Mouse (Mus musculus): Measurements from ENCODE around the gene Aurkb.
A peak's percentile ranks its signal among the peaks of the same experiment; 100 is the strongest.

DNA sequence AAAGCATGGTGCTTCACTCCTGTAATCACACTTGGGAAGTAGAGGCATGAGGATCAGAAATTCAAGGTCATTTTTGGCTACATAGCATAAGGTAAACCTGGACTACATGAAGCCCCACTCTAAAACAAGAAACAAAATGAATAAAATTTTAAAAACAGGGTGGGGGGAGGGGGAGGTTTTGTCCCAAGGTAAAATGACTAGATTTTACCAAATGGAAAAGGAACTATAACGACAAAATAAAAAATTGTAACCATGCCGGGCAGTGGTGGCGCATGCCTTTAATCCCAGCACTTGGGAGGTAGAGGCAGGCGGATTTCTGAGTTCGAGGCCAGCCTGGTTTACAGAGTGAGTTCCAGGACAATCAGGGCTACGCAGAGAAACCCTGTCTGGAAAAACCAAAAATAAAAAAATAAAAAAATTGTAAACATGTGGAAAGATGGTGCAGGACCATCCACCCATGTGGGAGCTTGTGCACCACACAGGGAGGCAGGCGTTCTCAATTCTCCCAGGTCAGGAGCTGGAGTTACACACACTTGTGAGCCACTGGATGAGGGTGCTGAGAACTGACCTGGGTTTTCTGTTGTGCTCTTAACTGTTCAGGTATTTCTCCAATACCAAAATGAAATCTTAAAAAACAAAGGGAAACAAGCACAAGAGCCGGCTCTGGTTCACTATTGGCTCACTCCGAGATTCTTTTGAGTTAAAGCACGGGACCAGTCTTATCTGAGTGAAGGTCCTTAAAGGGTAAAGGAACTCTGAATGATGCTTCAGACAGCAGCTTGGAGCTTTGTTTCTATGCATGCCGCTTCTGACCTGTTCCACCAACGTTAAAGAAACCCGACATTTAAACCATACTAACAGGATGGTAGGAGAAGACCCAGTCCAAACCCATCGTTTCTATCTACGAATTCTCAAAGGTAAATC is 34.8 kb upstream of the Aurkb start:
- peak; percentile 53 for TF ChIP-seq SIN3A (IDR thresholded peaks at IDR 0.05; ENCODE audit: low read length)
- no peak for TF ChIP-seq ZC3H11A (IDR thresholded peaks at IDR 0.05; ENCODE audit: low read depth, low read length)
- TF ChIP-seq CTCF (IDR thresholded peaks at IDR 0.05 in 2 of 3, conservative IDR thresholded peaks at IDR 0.05 in 1 of 3; ENCODE audit: control insufficient read depth in 1 of 3, insufficient read depth in 1 of 3, low read depth in 2 of 3, low read length in 3 of 3, poor library complexity in 1 of 3, severe bottlenecking in 1 of 3): no peak
- TF ChIP-seq MAX (IDR thresholded peaks at IDR 0.05; ENCODE audit: low read length): no peak
- no peak for TF ChIP-seq USF2 (IDR thresholded peaks at IDR 0.05; ENCODE audit: borderline replicate concordance in 1 of 2, insufficient read depth in 1 of 2, low read depth in 1 of 2, low read length in 2 of 2)
- no peak for TF ChIP-seq E2F4 (IDR thresholded peaks at IDR 0.05; ENCODE audit: borderline replicate concordance, low read depth, low read length)

Data from MEL (cell line).